Mouse (Mus musculus) adrenal gland, adult 2 months (tissue): ENCODE measurements around the gene Col12a1. TPM values are rescaled to one million over a fixed set of nuclear protein-coding genes. Genes with fewer than 3 reads are reported as not detected.

Experiments used
- DNase-seq: peaks from one replicate; pipeline ENCODE4 v3.0.0; 2021
- polyA plus RNA-seq: library from polyadenylated mRNA; depleted of rRNA; stranded (reverse); fragments of >200 nt; gene quantifications from 2 replicates; pipeline ENCODE4 v1.2.3, GENCODE M21; 2012; rRNA removed
- total RNA-seq, 2 experiments: library from RNA; stranded (reverse); gene quantifications; 2 replicates each; pipeline ENCODE4 v1.2.3; 2021

Col12a1 gene
- total and polyA plus RNA-seq, 3 experiments = 8.3 to 17.1 (median 10.7) TPM

DNA sequence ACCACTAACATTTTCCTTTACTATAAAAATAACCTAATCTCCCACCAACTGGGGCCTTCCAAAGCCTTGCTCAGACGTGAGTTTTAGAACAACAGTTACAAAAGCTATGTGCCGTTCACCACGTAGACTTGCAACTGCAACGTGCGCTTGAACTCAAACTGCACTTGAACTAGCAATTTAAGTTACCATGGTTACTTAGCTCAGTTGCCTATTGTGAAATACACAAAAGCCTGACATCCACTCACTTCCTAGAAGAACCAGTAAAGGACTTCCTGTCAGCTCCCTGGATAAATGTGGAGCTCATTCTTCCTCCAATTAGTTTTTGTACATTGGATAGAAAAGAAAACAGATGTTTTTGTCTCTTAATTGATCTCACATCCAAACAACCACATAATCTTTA lies 112.9 kb downstream of the Col12a1 start:
- DNase-seq = no peak

DNA sequence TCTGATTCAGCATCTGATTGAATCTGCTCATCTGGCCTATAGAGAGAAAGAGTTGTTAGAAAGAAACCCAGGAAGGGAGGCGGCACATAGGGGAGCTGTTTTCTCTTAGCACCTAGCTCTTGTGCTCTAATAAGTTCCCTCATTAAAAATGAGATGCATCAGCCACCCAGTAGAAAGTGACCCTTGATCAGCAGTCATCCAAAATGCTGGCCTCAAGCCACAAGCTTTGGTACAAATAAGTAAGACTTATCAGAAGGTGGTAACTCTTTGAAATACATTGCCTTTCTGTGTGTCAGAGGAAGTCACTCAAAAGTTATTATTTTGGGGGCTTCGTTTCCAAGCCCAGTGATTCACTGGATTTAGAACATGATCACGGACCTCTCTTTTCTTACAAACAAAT lies 114.1 kb downstream of the Col12a1 start:
- DNase-seq = no peak

DNA sequence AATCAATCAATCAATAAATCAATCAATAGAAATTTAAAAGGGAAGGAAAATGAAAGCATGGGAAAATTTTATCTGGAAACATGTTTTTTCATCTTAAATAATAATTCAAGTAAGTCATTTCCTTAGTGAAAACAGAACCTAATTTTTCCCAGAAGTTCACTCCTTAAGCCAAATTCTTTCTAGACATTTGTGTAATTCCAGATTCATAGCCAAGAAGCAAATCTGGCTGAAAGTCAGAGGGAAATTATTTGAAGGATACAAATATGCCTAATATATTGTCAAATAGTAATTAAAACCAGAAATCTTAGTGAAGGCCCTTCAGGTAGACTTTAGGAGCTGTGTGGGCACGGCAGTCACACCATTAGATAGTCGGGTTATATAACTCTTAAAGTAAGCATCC lies 115.2 kb downstream of the Col12a1 start:
- no peak for DNase-seq

DNA sequence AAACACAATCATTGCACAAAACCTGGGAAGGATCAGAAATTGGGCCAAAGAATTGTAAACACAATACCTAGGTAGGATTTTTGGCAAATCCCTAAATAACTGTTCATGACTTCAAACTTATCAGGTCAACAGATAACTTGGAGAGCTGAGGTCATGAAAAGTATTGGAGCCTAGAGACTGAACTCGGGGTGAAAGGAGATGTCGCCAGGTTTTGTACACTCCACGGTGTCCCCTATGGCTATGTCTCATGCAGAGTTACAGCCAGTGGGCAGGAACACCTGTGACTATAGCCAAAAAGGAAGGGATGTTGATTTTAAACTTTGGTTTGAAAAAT lies 118.4 kb downstream of the Col12a1 start:
- no peak for DNase-seq

DNA sequence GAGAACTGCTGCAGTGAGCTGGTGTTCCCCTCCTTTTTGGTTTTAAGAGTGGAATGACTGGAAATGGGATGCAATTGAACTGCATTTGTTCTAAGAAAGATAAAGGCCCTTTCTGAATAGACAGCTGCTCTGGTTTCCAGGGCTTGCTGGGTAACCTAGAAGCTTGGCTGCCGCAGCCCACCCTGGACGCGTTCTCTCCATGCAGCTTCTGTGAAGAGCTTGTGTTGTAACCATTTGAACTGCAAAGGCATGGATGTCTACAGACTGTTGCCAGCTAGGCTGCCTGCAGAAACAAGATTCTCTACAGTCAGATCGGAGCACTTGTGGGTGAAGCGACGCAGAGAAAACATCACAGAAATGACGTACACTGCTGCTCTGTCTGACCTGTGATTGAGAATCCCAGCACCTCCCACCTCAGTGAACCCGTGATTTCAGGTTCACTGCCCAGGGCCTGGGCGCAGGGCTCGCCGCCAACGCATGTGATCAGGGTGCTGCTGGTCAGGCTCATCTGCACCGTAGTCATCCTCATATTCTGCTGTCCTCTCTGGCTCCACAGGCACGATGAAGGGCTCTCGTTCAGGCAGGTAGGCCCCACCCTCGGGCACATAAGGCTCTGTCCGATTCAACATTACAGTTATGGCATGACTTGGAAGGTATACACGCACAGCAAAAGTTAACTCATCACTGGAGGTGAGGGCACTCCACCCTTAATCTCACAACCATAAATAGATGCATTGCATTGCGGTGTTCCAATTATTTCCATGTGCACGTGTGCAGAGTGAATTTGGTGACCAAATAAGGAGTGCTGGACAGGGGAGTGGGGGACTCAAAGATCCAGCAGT lies 119.0 kb downstream of the Col12a1 start:
- no peak for DNase-seq

DNA sequence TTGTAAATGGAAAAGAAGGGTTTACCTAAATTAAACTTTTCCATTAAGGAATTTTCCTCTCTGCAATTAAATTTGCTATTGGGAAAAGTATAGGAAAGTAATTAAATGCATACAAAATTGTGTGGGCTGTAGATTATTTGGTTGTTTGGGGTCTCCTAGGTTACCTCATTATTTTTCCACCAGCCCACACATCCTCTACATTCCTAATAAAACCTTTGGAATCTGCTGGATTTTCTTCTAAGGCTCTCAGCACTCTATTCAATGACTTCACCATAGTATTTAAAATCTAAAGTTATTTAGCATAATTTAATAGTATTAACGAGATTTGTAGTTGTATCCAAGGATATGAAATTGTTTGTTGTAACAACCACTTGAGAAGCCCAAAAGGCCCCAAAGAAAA lies 120.1 kb downstream of the Col12a1 start:
- DNase-seq = no peak

DNA sequence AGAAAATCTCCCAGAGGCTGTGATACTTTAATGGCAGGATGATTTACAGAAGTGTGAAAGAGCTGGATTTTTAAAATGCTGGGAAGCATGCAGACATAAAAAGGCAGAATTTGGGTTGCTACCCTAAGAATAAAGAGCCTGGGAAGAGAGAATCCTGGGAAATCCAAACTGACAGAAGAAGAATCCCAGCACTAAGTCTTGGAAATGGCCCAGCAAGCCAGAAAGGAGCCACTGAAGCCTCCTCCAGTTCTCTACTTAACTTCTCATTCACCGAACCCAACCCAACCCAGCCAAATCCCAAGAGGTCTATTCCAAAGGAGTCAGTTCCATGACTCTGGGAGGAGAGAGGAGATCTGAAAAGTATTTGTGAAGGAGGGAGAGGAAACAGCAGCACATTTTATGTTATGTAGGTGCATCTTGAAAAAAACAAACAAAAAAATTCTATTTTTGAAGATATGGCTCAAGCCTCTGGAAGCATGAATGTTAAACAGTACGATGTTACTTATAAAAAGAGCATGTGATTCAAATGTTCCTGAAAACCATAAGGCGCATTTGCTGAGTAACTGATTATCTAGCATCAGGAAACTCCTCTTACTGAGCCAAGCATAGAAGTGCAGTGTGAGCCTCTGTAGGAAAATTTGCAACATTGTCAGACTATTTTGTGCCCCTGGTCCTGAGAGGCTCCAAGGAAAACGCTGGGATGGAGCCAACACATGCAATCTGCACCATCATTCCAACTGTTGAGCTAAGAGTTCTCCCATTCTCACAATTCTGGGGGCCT lies 132.0 kb downstream of the Col12a1 start:
- DNase-seq = no peak

DNA sequence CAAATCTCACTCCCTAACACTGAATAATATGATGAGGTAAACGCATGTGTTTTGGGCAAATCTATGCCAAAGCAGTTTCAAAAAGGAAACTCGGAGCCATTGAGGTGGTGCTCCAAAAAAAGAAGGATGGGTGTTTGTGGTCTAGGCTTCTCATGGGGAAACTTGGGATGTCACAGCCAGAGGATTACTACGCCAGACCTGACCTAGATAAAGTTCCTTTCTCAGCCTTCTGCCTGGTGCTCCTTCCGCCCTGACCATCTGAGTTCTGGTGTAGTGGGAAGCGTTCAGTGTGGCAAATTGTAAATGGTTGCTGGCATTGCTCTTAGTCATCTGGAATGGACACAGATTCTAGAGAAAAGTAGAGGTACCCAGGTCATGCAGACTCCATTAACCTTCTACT lies 151.8 kb downstream of the Col12a1 start:
- DNase-seq = no peak

DNA sequence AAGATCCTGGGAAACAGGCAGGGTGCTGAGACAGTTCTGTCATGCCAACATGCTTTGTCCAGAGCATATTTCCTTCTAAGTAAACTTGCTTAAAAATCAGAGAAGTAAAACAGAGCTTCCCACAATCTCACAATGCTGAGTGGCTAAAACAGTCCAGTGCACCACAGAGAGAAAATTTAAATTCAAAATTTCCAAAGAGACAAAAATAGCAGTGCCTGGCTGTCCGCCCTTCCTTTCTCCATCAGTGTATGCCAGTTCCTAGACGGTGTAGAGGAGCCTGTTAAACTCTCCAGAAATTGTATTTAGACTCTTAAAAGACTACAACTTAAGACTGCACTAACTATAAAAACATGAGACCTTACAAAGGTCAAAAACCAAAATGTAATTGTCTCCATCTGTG lies 165.3 kb downstream of the Col12a1 start:
- no peak for DNase-seq

Other genes starting within 250 kb of the Col12a1 start
- 100 to 1,000 TPM; 284 to 423 TPM for gene Cox7a2, start 41.0 kb upstream of the Col12a1 start, total RNA-seq
- gene Cox7a2, start 41.0 kb upstream of the Col12a1 start, polyA plus RNA-seq = 71.5 and 75.3 TPM in 2 replicates
- gene Tmem30a, start 74.7 kb upstream of the Col12a1 start, total RNA-seq = 100 to 1,000 TPM; 112 to 113 TPM
- 65.5 and 87.2 TPM in 2 replicates for gene Tmem30a, start 74.7 kb upstream of the Col12a1 start, polyA plus RNA-seq